Mouse (Mus musculus) neural tube, embryonic 14.5 days (tissue): Measurements from ENCODE around the gene Prima1. TPM values are rescaled to one million over a fixed set of nuclear protein-coding genes. Genes with fewer than 3 reads are reported as not detected.

Experiments used
- ATAC-seq: fragments of 200-750 bp; cut with Nextera tagmentation; 2 replicates; pipeline ENCODE4 v1.8.0; 2017; ENCODE audit warnings: low read depth, mild to moderate bottlenecking, moderate TSS enrichment, moderate library complexity
- H3K27ac ChIP-seq: fragments of 300-500 bp; sonication (generic); 2 replicates; pipeline ENCODE4 v1.5.1; 2014; ENCODE audit warnings: low read depth, mild to moderate bottlenecking, control low read depth, low read length, moderate library complexity, mixed read lengths
- H3K27me3 ChIP-seq: fragments of 300-500 bp; sonication (generic); 2 replicates; pipeline ENCODE4 v1.6.1; 2014; ENCODE audit warnings: low read length; ENCODE audit not compliant: control insufficient read depth, insufficient read depth
- H3K36me3 ChIP-seq: fragments of 300-500 bp; sonication (generic); 2 replicates; pipeline ENCODE4 v1.6.1; 2014; ENCODE audit warnings: low read length, mixed read lengths; ENCODE audit not compliant: control insufficient read depth, insufficient read depth
- H3K4me1 ChIP-seq: fragments of 300-500 bp; sonication (generic); 2 replicates; pipeline ENCODE4 v1.6.1; 2014; ENCODE audit warnings: low read length; ENCODE audit not compliant: control insufficient read depth, insufficient read depth
- H3K4me2 ChIP-seq: fragments of 300-500 bp; sonication (generic); 2 replicates; pipeline ENCODE4 v1.6.1; 2014; ENCODE audit warnings: mild to moderate bottlenecking, low read depth, low read length, control low read depth
- H3K4me3 ChIP-seq: fragments of 300-500 bp; sonication (generic); 2 replicates; pipeline ENCODE4 v1.5.1; 2014; ENCODE audit warnings: low read depth, low read length, control low read depth, mixed read lengths
- H3K9ac ChIP-seq: fragments of 300-500 bp; sonication (generic); replicated peaks from 2 replicates; pipeline ENCODE4 v1.6.1; 2014; ENCODE audit warnings: low read depth, mild to moderate bottlenecking, control low read depth, low read length, mixed read lengths
- H3K9me3 ChIP-seq: fragments of 300-500 bp; sonication (generic); 2 replicates; pipeline ENCODE4 v1.6.1; 2016; ENCODE audit warnings: low read length; ENCODE audit not compliant: control insufficient read depth
- WGBS: fragments of 180-500 bp; shearing (Covaris S2); extraction: QIAGEN DNeasy Blood & Tissue Kit; methylation state at CpG from one replicate; pipeline ENCODE4 v1.1.7; 2014; 5-methylcytosine and 5-hydroxymethylcytosine counted together
- polyA plus RNA-seq: library from polyadenylated mRNA; unstranded; fragments of >200 nt; fragmentation: Nextera tagmentation; extraction: Ambion mirVana; gene quantifications from 2 replicates; pipeline ENCODE4 v1.2.1, GENCODE M21; 2014

The Prima1 gene
- polyA plus RNA-seq, 1 experiment from 2014 or later = 1.6 TPM

GRCm38 (mm10) chr12:103214270-103214669, 27.7 kb downstream of the Prima1 start:
- Histone ChIP-seq H3K4me3 (no peak overlapping the region), H3K4me2 (no peak overlapping the region), H3K27me3 (no peaks in the 10 kb centered on the region), H3K4me1 (peaks cover 23% of the 10 kb centered on the region), H3K36me3 (no peaks in the 10 kb centered on the region), H3K27ac (peak overlapping the region; percentile 55; the same call in 1 of the 2 replicates), H3K9me3 (no peaks in the 10 kb centered on the region), H3K9ac (no peak overlapping the region)
- ATAC-seq = peak; percentile 78
- WGBS = 25% methylated on average over 10 of the region's 10 CpGs

- H3K4me2 ChIP-seq = no peak overlapping the region
- H3K27me3 ChIP-seq = no peaks in the 10 kb centered on the region
- no peak overlapping the region for H3K4me3 ChIP-seq
- ATAC-seq = 0 out of 2 replicates have a peak, but pooled peaks have one; percentile 18
- H3K36me3 ChIP-seq = no peaks in the 10 kb centered on the region
- 94% methylated on average over 2 of the region's 2 CpGs for WGBS
- H3K9ac ChIP-seq = no peak overlapping the region
- no peak overlapping the region for H3K27ac ChIP-seq
- peaks cover 23% of the 10 kb centered on the region for H3K4me1 ChIP-seq
- H3K9me3 ChIP-seq = no peaks in the 10 kb centered on the region
These were observed 28.4 kb downstream of the Prima1 start for GRCm38 (mm10) chr12:103213591-103213990.

GRCm38 (mm10) chr12:103211078-103211477, 30.9 kb downstream of the Prima1 start:
- Histone ChIP-seq H3K9me3 (no peaks in the 10 kb centered on the region), H3K27me3 (no peaks in the 10 kb centered on the region), H3K4me3 (no peak overlapping the region), H3K9ac (no peak overlapping the region), H3K4me2 (no peak overlapping the region), H3K36me3 (no peaks in the 10 kb centered on the region), H3K4me1 (peaks cover 23% of the 10 kb centered on the region), H3K27ac (no peak overlapping the region)
- ATAC-seq = no peak
- WGBS = 45% methylated on average over 5 of the region's 5 CpGs

DNA sequence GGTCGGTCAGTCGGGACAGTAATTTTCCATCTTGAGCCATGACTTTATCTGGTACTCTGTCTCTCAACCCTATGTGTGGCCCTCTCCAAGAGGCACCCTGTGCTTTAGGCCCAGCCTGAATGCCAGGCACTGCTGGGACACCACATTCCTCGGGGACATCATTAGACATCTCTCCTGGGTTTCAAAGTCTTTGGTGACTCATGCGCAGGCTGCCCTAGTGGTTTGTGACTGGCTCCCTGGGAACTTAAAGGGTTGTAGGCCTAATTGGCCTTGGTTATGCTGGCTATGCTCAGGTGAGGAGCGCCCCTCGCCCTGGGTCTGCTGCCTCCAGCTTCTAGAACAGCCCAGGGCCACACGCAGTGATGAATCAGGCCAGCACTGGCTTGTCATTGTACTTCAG, 32.4 kb downstream of the Prima1 start:
- Histone ChIP-seq H3K4me2 (no peak overlapping the region), H3K27me3 (no peaks in the 10 kb centered on the region), H3K36me3 (no peaks in the 10 kb centered on the region), H3K27ac (no peak overlapping the region), H3K9me3 (no peaks in the 10 kb centered on the region), H3K4me1 (peaks cover 11% of the 10 kb centered on the region; the same call in 1 of the 2 replicates), H3K9ac (no peak overlapping the region), H3K4me3 (no peak overlapping the region)
- 94% methylated on average over 7 of the region's 7 CpGs for WGBS
- ATAC-seq = no peak

- ATAC-seq = no peak
- peaks cover 12% of the 10 kb centered on the region for H3K4me1 ChIP-seq
- 72% methylated on average over 7 of the region's 7 CpGs for WGBS
These were observed 36.4 kb downstream of the Prima1 start for GRCm38 (mm10) chr12:103205561-103205960.

DNA sequence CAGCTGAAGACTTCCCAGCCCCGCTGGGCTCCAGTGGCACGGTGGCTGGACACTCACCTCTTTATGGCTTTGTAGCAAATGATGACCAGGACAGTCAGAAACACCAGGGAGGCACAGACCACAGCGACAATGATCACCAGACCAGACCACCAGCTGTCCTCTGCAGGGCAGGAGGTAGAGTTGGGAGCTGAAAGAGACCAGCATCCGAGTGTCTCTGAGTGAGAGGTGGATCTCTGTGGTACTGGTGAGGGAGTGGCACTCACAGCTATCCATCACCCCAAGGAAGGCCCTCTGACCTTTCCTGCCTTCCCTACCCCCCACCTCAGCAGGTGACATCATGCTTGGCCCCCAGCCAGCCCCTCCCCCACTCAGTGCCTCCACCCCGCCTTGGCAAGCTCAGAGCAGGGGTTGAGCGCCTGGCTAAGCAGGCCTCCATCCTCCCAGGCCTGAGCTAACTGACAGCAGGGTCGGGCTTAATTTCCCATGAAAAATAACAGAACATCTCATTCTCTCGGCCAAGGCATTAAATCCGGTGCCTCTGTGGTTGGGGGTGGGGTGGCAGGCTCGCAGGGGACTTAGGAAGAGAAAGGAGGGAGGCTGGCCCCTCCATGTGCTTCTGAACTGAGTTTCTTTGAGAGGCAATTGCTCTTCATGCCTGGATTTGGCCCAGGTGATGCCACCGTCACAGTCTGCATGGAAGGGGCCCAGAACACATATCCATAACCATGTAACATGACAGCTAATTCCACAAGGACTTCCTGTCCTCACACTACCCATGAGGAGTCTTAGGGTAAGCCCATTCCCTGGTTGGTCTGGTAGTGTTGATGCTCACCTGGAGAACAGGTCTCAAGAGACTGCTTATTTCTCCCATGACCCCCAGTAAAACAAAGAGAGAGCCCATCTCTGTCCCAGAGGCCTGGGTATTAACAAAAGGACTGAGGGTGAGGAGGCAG, 39.1 kb downstream of the Prima1 start:
- WGBS = 15% methylated on average over 11 of the region's 11 CpGs

More at GRCm38 (mm10) chr12:103205561-103205960, 36.4 kb downstream of the Prima1 start:
- Histone ChIP-seq H3K9ac (no peak overlapping the region), H3K4me2 (no peak overlapping the region), H3K36me3 (no peaks in the 10 kb centered on the region), H3K27ac (no peak overlapping the region), H3K27me3 (no peaks in the 10 kb centered on the region), H3K9me3 (no peaks in the 10 kb centered on the region), H3K4me3 (no peak overlapping the region)

GRCm38 (mm10) chr12:103192996-103193395, 49.0 kb downstream of the Prima1 start:
- 57% methylated on average over 5 of the region's 5 CpGs for WGBS
- no peak for ATAC-seq

More for the DNA sequence above, 39.1 kb downstream of the Prima1 start:
- no peaks in the 10 kb centered on the region for H3K9me3 ChIP-seq
- no peak overlapping the region for H3K9ac ChIP-seq
- H3K27me3 ChIP-seq = no peaks in the 10 kb centered on the region
- no peak overlapping the region for H3K4me3 ChIP-seq
- H3K36me3 ChIP-seq = no peaks in the 10 kb centered on the region
- H3K27ac ChIP-seq = peak overlapping the region; percentile 67
- H3K4me2 ChIP-seq = no peak overlapping the region
- peaks cover 12% of the 10 kb centered on the region for H3K4me1 ChIP-seq
- peak; percentile 86 for ATAC-seq

DNA sequence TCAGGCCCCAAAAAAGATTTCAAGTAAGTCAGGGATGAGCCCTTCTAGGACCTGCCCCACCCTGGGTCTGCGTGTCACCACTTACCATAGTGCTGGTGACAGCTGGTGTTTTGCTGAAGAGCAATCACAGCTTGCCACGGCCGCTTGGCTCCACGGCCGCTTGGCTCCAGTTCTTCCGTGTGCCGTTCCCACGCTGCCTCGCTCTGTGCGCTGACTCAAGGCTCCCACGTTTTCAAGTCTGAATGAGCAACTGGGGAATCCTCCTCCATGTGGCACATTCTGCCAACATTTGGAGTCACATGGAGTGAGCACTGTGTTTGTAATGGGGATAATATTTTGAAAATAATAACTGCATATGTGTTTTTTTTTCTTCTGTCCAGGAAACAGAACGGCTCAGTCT, 52.2 kb downstream of the Prima1 start:
- WGBS = 52% methylated on average over 12 of the region's 12 CpGs
- Histone ChIP-seq H3K27me3 (no peaks in the 10 kb centered on the region), H3K27ac (no peak overlapping the region), H3K9me3 (no peaks in the 10 kb centered on the region), H3K9ac (no peak overlapping the region), H3K36me3 (no peaks in the 10 kb centered on the region), H3K4me2 (no peak overlapping the region), H3K4me3 (no peak overlapping the region), H3K4me1 (no peaks in the 10 kb centered on the region)
- ATAC-seq = 0 out of 2 replicates have a peak, but pooled peaks have one; percentile 13

More at GRCm38 (mm10) chr12:103192996-103193395, 49.0 kb downstream of the Prima1 start:
- no peak overlapping the region for H3K27ac ChIP-seq
- no peaks in the 10 kb centered on the region for H3K27me3 ChIP-seq
- no peaks in the 10 kb centered on the region for H3K9me3 ChIP-seq
- no peak overlapping the region for H3K9ac ChIP-seq
- no peaks in the 10 kb centered on the region for H3K36me3 ChIP-seq
- no peak overlapping the region for H3K4me3 ChIP-seq
- no peaks in the 10 kb centered on the region for H3K4me1 ChIP-seq
- no peak overlapping the region for H3K4me2 ChIP-seq

DNA sequence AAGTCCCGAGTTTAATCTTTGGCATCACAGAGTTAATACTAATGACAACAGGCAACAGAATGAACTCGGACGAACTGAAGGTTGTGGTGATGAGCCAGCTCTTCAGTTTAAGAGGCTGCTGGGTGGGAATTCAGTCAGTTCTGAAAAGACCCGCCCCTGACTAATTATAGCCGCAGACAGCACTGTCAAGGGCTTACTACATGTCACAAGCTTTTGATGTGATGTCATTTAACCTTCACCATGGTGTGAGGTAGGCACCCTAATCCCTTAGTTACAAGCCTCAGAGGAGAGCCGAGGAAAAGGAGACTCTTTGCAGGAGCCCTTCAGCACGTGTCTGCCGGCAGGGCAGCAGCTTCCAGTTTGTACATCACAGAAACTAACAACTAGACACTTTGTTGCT, 53.7 kb downstream of the Prima1 start:
- Histone ChIP-seq H3K36me3 (no peaks in the 10 kb centered on the region), H3K4me1 (no peaks in the 10 kb centered on the region), H3K9ac (no peak overlapping the region), H3K27ac (no peak overlapping the region), H3K4me2 (no peak overlapping the region), H3K27me3 (no peaks in the 10 kb centered on the region), H3K4me3 (no peak overlapping the region), H3K9me3 (no peaks in the 10 kb centered on the region)
- no peak for ATAC-seq
- WGBS = 82% methylated on average over 8 of the region's 8 CpGs
